Mouse (Mus musculus) left cerebral cortex, postnatal 25 days (tissue): ENCODE measurements around the gene Sox15. TPM values are rescaled to one million over a fixed set of nuclear protein-coding genes. Genes with fewer than 3 reads are reported as not detected.

ENCODE experiments used
- DNase-seq, 2 experiments: peaks; one replicate each; pipeline ENCODE4 v3.0.0; 2022; ENCODE audit warnings: low spot score in 2 of 2, mixed read lengths in 1 of 2
- intact Hi-C: fragments of 180-260 bp; cut with DNase I; formaldehyde crosslinking; loops from one replicate; pipeline ENCODE4 v1.15.1; 2025
- total RNA-seq, 2 experiments: library from RNA; stranded (reverse); gene quantifications; 2 replicates each; pipeline ENCODE4 v1.2.3; 2021

Gene Sox15
- total RNA-seq, 2 experiments from 2014 or later: not detected

- DNase-seq: peak; percentile 91 to 95
- intact Hi-C loops: no loop called here
Observed at GRCm38 (mm10) chr11:69670786-69671725, 15.9 kb downstream of the Sox15 start.

GRCm38 (mm10) chr11:69671726-69672124 lies 16.6 kb downstream of the Sox15 start:
- DNase-seq: peak in 1 of 2 experiments; percentile 28
- intact Hi-C loops: no loop called here

GRCm38 (mm10) chr11:69672211-69672706 lies 17.1 kb downstream of the Sox15 start, which contains the start of gene Eif4a1:
Gene Eif4a1, minus strand, starts transcription at chr11:69672423.
- intact Hi-C loops: no loop called here
- DNase-seq: peak; percentile 100

- intact Hi-C loops: no loop called here
Observed at GRCm38 (mm10) chr11:69679144-69679543, 24.0 kb downstream of the Sox15 start.

GRCm38 (mm10) chr11:69680136-69680855 lies 25.2 kb downstream of the Sox15 start:
- intact Hi-C loops: loop anchor here (5.0 kb wide), 2 partner anchors 197 to 242 kb away; partner anchors contain the start of genes Eif5a and Tmem95
- DNase-seq: no peak

More at GRCm38 (mm10) chr11:69679144-69679543, 24.0 kb downstream of the Sox15 start:
- DNase-seq: no peak

GRCm38 (mm10) chr11:69681314-69682208 lies 26.4 kb downstream of the Sox15 start, which contains the start of gene Senp3:
Gene Senp3, minus strand, starts transcription at chr11:69682084.
- intact Hi-C loops: loop anchor here (1.0 to 5.0 kb wide), 4 partner anchors 77 to 241 kb away; partner anchors contain the start of genes Eif5a, Polr2a and Tmem95

GRCm38 (mm10) chr11:69682209-69682839 lies 27.2 kb downstream of the Sox15 start:
- intact Hi-C loops: loop anchor here (1.0 to 5.0 kb wide), 4 partner anchors 76 to 240 kb away; partner anchors contain the start of genes Eif5a, Polr2a and Tmem95
- DNase-seq: no peak

More at GRCm38 (mm10) chr11:69681314-69682208, 26.4 kb downstream of the Sox15 start, which contains the start of gene Senp3:
- peak; percentile 99 for DNase-seq

GRCm38 (mm10) chr11:69682840-69683533 lies 27.9 kb downstream of the Sox15 start:
- intact Hi-C loops: loop anchor here (1.0 to 5.0 kb wide), 4 partner anchors 75 to 239 kb away; partner anchors contain the start of genes Eif5a, Polr2a and Tmem95

GRCm38 (mm10) chr11:69683576-69683975 lies 28.5 kb downstream of the Sox15 start:
- no peak for DNase-seq
- intact Hi-C loops: loop anchor here (2.0 to 5.0 kb wide), 3 partner anchors 149 to 239 kb away; partner anchors contain the start of genes Eif5a and Tmem95

More at GRCm38 (mm10) chr11:69682840-69683533, 27.9 kb downstream of the Sox15 start:
- peak; percentile 85 to 91 for DNase-seq

GRCm38 (mm10) chr11:69684128-69684745 lies 29.1 kb downstream of the Sox15 start:
- intact Hi-C loops: loop anchor here (5.0 kb wide), 2 partner anchors 193 to 238 kb away; partner anchors contain the start of genes Eif5a and Tmem95
- DNase-seq: no peak

- intact Hi-C loops: loop anchor here (5.0 kb wide), 2 partner anchors 192 to 237 kb away; partner anchors contain the start of genes Eif5a and Tmem95
- DNase-seq: no peak
Observed at GRCm38 (mm10) chr11:69684936-69685335, 29.8 kb downstream of the Sox15 start.

- peak; percentile 50 to 70 for DNase-seq
- intact Hi-C loops: no loop called here
Observed at GRCm38 (mm10) chr11:69685526-69686148, 30.5 kb downstream of the Sox15 start, which contains the start of gene Tnfsf13. Gene Tnfsf13, minus strand, starts transcription at chr11:69685784.

- intact Hi-C loops: no loop called here
- no peak for DNase-seq
Observed at GRCm38 (mm10) chr11:69686377-69686776, 31.3 kb downstream of the Sox15 start.

GRCm38 (mm10) chr11:69687061-69687460 lies 31.9 kb downstream of the Sox15 start:
- intact Hi-C loops: no loop called here

GRCm38 (mm10) chr11:69689891-69690290 lies 34.8 kb downstream of the Sox15 start:
- intact Hi-C loops: no loop called here
- no peak for DNase-seq

More at GRCm38 (mm10) chr11:69687061-69687460, 31.9 kb downstream of the Sox15 start:
- DNase-seq: no peak

GRCm38 (mm10) chr11:69692196-69692811 lies 37.2 kb downstream of the Sox15 start:
- DNase-seq: no peak
- intact Hi-C loops: no loop called here
